Mouse (Mus musculus): ENCODE measurements around the gene Tedc1.

Tedc1 gene

GRCm38 (mm10) chr12:113138901-113139864, 17.0 kb upstream of the Tedc1 start:
- peak; percentile 43 for DNase-seq (ENCODE audit: extremely low spot score)

GRCm38 (mm10) chr12:113139908-113140615, 16.2 kb upstream of the Tedc1 start, which contains the start of gene Crip2:
Gene Crip2 (plus strand): TSS chr12:113140236.
- DNase-seq (ENCODE audit: extremely low spot score), result peak; percentile 94

DNA sequence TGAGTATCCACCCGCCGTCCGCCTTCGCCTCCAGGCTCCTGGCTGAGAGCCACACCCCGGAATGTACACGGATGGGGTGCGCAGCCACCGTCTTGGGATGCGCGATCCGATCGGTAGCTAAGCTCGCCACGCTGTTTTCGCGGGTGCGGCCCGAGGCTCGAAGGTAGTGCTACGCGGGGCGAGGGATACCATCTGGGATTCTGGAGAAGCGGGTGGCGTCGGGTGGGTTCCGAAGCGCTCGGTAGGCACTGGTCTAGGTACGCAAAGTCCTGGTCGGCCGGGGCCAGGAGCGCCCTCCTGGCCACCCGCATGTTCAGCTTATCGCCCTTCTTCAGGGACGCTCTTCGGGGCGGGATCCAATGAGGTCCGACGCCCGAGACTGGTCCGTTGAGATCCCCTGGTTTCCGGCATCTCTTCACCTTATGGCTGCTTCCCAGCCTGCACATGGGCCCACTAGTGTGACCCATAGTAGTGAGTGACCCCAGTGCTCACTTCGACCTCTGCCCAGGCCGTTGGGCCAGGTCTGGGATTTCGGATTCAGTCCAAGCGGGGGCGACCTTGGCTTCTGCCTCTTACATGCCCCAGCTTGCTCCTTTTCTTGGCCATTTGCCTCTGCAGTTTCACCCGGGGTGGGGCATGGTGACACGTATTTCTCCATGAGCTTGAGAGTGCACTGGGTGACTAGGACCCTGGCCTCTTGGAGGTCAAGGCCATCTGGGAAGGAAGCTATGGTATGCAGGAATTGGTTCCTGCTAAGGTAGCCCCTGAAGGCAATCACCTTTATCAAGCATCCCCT, 15.4 kb upstream of the Tedc1 start:
- no peak for DNase-seq (ENCODE audit: extremely low spot score)

GRCm38 (mm10) chr12:113141531-113141973, 14.7 kb upstream of the Tedc1 start:
- no peak for DNase-seq (ENCODE audit: extremely low spot score)

GRCm38 (mm10) chr12:113142021-113142975, 13.9 kb upstream of the Tedc1 start:
- peak; percentile 59 for DNase-seq (ENCODE audit: extremely low spot score)

DNA sequence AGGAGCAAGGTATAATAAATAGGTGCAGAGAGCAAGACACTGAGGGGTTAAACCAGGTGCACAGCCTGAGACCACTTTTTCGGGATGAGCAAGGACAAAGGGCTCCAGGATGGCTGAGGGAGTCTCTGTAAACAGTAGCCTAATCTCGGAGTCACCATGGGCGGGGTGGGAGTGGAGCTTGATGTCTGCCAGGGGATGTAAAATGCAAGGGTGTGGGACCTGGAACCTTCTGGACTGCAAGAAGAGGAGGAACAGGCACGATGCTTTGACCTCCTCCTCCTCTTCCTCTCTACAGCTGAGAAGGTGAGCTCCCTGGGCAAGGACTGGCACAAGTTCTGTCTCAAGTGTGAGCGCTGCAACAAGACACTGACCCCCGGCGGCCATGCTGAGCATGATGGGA, 13.1 kb upstream of the Tedc1 start:
- no peak for DNase-seq (ENCODE audit: extremely low spot score)

GRCm38 (mm10) chr12:113144001-113144756, 12.0 kb upstream of the Tedc1 start:
- DNase-seq (ENCODE audit: extremely low spot score), result peak; percentile 39

- DNase-seq (ENCODE audit: extremely low spot score), result no peak
These were observed 11.3 kb upstream of the Tedc1 start for GRCm38 (mm10) chr12:113144886-113145285.

DNA sequence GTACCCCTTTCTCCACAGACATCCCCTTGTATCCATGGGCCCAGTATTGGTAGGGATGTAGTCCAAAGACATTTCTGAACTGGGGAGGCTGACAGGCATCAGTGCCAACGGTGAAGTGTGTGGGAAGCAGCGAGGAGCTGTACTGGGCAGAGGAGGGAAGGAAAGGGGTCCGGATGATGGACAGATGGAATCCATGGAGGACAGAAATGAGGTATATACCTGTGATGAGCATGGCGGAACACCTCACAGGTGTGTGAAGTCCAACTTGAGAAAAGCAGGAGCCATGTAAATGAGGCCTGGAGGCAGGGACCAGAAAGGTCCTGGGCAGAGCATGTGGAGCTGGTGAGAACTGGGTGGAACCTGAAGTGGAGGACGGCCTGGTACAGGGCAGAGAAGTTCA, 10.6 kb upstream of the Tedc1 start:
- no peak for DNase-seq (ENCODE audit: extremely low spot score)

DNA sequence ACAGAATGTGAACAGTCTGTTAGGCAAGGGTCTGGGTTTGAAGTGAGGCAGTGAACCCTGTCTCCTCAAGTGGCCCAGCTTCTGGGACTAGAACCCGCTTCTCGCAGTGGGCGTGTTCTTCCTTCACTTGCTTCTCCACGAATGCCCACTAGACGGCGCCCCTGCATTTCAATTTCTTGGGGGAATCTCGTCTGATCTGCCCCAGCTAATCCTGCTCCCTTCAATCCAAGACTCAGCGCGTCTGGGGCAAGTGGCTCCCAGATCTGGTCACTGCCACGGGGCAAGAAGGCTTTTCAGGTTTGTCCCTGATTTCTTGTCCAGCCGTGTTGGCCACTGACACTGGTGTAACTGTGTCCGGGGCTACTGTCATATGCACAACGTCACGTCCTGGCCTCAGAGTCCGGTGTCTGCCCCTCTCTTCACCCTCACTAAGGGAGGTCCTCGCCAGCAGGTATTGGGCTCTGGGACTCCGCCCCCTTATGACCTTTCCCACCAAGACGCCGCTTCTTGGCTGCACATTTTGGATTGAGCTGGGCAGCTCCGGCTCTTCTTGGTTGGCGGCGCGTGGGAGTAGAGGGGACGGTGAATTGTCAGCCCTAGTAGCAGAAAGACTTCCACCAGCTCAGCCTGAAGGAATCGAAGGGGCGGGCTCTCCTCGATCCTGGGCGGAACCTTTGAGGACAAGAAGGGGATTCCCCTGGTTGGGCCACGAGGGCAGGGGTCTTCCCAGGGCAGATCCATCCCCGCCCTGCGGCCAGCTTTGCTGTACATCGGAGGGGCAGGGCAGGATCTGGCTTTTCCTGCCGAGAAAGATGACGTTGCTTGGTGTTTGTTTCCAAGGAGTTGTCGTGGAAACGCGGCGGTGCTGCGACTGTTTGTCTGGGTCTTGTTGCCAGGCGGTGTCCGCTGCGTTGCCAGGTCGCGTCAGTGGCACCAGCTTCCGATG, 9.8 kb upstream of the Tedc1 start, which contains the start of gene Crip1:
Crip1 (plus strand) TSS at position 205 of the 946 bp plus-strand sequence.
- DNase-seq (ENCODE audit: extremely low spot score), result peak; percentile 84

GRCm38 (mm10) chr12:113147481-113147880, 8.7 kb upstream of the Tedc1 start:
- DNase-seq (ENCODE audit: extremely low spot score), result no peak

DNA sequence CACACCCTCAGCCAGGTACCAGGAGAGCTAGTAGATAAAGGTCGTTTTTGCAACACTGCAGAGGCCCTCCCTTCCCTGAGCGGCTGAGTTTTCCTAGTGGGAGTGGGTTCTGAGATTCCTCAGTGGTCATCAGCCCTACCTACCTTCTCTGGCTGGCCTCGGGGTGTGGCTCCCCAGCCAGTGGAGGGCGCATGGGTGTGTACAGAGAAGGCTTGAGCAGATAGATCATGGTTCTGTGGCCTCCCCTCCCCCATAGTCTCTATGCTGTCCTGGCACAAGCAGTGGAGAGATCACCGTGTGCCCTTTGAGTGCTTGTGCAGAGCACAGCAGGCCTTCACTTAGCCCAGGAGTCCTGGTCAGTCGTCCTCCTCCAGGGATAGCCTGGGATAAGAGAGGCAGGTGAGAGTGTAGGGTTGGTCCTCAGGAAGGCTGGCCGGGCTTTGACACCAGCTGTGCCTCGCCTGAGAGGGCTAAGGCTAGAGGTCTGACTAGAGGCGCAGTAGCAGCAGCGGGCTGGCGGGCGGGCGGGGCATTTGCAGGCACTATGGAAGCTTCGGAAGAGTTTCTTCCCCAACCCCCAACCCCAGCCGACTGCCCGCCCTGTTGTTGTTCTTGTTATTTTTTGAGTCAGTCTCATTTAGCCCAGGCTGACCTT, 7.7 kb upstream of the Tedc1 start:
- DNase-seq (ENCODE audit: extremely low spot score), result no peak

GRCm38 (mm10) chr12:113149341-113149740, 6.9 kb upstream of the Tedc1 start:
- DNase-seq (ENCODE audit: extremely low spot score), result no peak

DNA sequence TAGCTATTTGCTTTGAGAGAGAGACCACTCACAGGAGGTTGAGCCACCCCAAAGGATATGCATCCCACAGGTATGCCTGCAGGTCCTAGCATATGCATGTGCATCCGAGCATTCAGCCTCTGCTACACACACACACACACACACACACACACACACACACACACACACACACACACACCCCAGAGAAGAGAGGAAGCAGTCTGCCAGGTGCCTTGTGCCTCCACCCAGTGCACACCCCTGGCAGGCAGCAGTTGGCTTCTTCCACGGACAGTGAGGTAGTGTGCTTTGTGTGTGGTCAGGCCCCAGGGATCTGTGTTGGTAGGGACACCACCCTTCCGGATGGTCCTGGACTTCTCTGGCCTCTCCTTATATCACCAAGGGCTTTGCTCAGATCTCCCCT, 6.3 kb upstream of the Tedc1 start:
- DNase-seq (ENCODE audit: extremely low spot score), result no peak

- no peak for DNase-seq (ENCODE audit: extremely low spot score)
These were observed 5.6 kb upstream of the Tedc1 start for GRCm38 (mm10) chr12:113150591-113150990.

- no peak for DNase-seq (ENCODE audit: extremely low spot score)
These were observed 5.2 kb upstream of the Tedc1 start for GRCm38 (mm10) chr12:113151046-113151445.

GRCm38 (mm10) chr12:113151661-113152271, 4.5 kb upstream of the Tedc1 start:
- DNase-seq (ENCODE audit: extremely low spot score), result peak; percentile 70

DNA sequence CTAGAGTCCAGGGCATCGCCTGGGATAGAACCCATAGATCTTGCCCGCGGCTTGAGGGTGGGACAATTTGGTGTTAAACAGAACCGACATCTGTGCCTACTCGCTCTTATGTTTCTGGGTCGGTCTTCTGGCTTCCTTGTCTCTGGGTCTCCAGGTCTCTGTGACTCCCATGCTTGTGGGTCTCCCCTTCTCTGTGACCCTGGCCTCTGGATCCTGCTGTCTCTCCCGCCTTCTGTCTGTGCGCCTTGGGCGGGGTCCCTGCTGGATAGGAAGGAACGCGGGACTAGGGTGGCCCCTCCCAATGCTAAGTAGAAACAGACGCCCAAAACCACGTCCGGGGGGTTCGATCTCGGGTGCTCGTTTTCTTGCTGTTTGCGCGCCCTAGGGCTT, 4.0 kb upstream of the Tedc1 start:
- DNase-seq (ENCODE audit: extremely low spot score), result no peak
